Mouse (Mus musculus): Measurements from ENCODE around the gene Vpreb3. TPM values are rescaled to one million over a fixed set of nuclear protein-coding genes. Genes with fewer than 3 reads are reported as not detected.

Gene Vpreb3
- polyA plus RNA-seq, 1 experiment: 2.3 TPM

DNA sequence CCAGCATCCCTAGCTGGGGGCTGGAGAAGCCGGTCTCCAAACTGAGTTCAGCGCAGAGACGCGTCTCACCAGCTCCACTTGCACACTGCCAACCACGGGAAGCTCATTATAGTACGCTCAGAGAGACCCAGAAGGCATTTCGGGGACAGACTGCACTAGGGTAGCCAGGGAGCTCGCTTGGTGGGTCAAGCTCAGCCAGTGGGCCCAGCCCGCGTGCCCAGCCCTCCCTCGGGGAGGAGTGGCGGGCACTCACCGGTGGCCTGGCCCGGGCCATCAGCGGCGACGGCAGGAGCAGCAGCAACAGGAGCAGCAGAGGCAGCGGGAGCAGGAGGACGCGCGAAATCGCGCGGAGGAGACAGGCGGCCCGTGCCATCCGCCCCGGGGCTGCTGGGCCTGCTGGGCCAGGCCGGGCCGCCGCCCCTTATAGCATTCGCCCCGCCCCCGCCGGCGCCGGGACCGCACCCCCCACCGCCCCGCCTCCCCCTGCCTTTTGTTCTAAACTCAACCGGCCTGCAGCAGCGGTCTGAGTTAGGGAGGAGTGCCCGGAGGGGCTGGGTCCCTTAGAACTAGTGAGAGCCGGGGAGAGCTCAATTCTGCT lies 10.7 kb upstream of the Vpreb3 start:
- H3K4me3 ChIP-seq (ENCODE audit: control insufficient read depth, low read depth, low read length): peak overlapping the region; percentile 75
- H3K4me1 ChIP-seq (ENCODE audit: control insufficient read depth, insufficient read depth, low read length): peaks cover 29% of the 10 kb centered on the region
- TF ChIP-seq CTCF (IDR thresholded peaks at IDR 0.05; ENCODE audit: control insufficient read depth, insufficient read depth, insufficient replicate concordance, low read depth, low read length) (no peak), POLR2A (IDR thresholded peaks at IDR 0.05; ENCODE audit: control insufficient read depth, low read depth, low read length) (0 out of 2 replicates have a peak, but pooled peaks have one; percentile 42)
- H3K27me3 ChIP-seq (ENCODE audit: control insufficient read depth, insufficient read depth, low read length): no peaks in the 10 kb centered on the region
- H3K27ac ChIP-seq (ENCODE audit: control insufficient read depth, insufficient read depth, low read depth, low read length): no peak overlapping the region; the same call in 1 of the 2 replicates
- H3K36me3 ChIP-seq (ENCODE audit: control insufficient read depth, insufficient read depth, low read length): no peaks in the 10 kb centered on the region

DNA sequence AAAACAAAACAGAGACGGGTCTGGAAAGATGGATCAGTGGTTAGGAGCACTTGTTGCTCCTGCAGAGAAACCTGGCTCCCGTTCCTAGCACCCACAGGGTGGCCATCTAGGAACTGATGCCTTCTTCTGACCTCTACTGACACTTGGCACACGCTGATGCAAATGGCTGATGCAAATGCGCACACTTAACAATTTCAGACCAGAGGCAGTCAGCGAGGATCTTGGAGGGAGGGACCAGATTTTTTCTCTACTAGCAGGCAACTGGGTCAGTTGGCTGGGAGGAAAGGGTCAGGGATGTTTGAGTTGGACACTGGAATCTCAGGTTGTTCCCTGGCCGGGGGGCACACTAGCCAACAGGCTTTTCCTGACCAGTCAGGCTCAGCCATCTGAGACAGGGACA lies 10.0 kb upstream of the Vpreb3 start, which contains the start of gene Chchd10:
Gene Chchd10, plus strand, starts transcription at position 240 of the 400 bp plus-strand sequence.
- no peak for TF ChIP-seq CTCF (IDR thresholded peaks at IDR 0.05; ENCODE audit: control insufficient read depth, insufficient read depth, insufficient replicate concordance, low read depth, low read length)
- no peak for TF ChIP-seq POLR2A (IDR thresholded peaks at IDR 0.05; ENCODE audit: control insufficient read depth, low read depth, low read length)
- Histone ChIP-seq H3K27me3 (ENCODE audit: control insufficient read depth, insufficient read depth, low read length) (no peaks in the 10 kb centered on the region), H3K4me3 (ENCODE audit: control insufficient read depth, low read depth, low read length) (peak within 1 kb of the TSS; percentile 75), H3K4me1 (ENCODE audit: control insufficient read depth, insufficient read depth, low read length) (peaks cover 29% of the 10 kb centered on the region), H3K36me3 (ENCODE audit: control insufficient read depth, insufficient read depth, low read length) (no peaks in the 10 kb centered on the region), H3K27ac (ENCODE audit: control insufficient read depth, insufficient read depth, low read depth, low read length) (no peak within 1 kb of the TSS; the same call in 1 of the 2 replicates)

DNA sequence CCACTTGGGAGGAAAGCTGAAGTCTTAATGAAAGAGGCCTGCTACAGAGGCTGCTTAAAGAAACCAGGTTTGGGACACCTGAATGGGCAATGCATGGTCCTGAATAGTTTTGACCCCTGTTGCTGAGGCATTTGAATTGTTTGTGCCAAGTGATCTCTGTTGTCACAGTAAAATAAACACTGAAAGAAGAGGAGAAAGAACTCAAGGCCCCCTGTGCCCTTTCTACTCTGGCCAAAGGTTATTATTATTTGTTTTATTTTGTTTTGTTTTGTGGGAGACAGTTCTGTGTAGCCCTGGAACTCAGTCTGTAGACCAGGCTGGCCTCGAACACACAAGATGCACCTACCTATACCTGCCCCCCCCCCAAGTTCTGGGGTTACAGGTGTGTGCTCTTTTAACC lies 7.9 kb upstream of the Vpreb3 start:
- peaks cover 29% of the 10 kb centered on the region for H3K4me1 ChIP-seq (ENCODE audit: control insufficient read depth, insufficient read depth, low read length)
- no peaks in the 10 kb centered on the region for H3K27me3 ChIP-seq (ENCODE audit: control insufficient read depth, insufficient read depth, low read length)
- no peak overlapping the region for H3K27ac ChIP-seq (ENCODE audit: control insufficient read depth, insufficient read depth, low read depth, low read length)
- TF ChIP-seq CTCF (IDR thresholded peaks at IDR 0.05; ENCODE audit: control insufficient read depth, insufficient read depth, insufficient replicate concordance, low read depth, low read length) (no peak), POLR2A (IDR thresholded peaks at IDR 0.05; ENCODE audit: control insufficient read depth, low read depth, low read length) (no peak)
- no peak overlapping the region for H3K4me3 ChIP-seq (ENCODE audit: control insufficient read depth, low read depth, low read length)
- no peaks in the 10 kb centered on the region for H3K36me3 ChIP-seq (ENCODE audit: control insufficient read depth, insufficient read depth, low read length)

DNA sequence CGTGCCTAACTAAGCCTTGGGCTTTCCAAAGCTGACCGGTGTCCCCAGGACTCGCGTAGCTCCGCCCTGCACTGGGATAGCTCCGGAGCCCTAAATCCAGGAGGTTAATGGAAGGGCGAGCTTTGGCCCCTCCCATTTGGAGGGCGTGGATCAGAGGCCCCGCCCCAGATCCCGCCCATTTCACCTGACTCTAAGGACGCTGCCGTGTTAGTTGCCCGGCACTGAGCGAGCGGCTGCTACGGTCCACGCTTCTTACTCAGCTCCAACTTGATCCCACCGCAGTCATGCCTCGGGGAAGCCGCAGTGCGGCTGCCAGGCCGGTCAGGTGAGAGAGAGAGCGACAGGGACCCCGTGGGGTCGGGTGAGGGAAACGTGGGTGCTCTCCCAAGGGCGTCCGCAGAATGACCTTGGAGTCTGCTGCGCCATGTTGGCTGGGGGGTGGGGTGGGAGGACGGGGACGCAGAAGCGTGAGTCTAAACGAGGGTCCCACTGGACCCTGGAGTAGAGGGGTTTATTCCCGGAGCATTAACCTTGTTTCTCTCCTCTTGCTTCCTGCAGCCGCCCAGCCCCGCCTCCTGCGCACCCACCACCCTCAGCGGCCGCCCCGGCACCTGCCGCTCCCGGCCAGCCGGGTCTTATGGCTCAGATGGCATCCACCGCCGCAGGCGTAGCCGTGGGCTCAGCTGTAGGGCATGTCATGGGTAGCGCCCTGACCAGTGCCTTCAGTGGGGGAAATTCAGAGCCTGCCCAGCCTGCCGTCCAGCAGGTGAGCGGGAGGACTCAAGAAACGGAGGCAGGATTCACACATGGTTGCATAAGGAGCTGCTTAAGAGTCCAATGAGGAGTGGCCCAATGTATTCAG lies 6.9 kb upstream of the Vpreb3 start, which contains the start of gene Mmp11:
Gene Mmp11, minus strand, starts transcription at position 817 of the 862 bp plus-strand sequence.
- no peaks in the 10 kb centered on the region for H3K27me3 ChIP-seq (ENCODE audit: control insufficient read depth, insufficient read depth, low read length)
- no peaks in the 10 kb centered on the region for H3K36me3 ChIP-seq (ENCODE audit: control insufficient read depth, insufficient read depth, low read length)
- peak; percentile 67 for TF ChIP-seq POLR2A (IDR thresholded peaks at IDR 0.05; ENCODE audit: control insufficient read depth, low read depth, low read length)
- TF ChIP-seq CTCF (IDR thresholded peaks at IDR 0.05; ENCODE audit: control insufficient read depth, insufficient read depth, insufficient replicate concordance, low read depth, low read length): no peak
- H3K27ac ChIP-seq (ENCODE audit: control insufficient read depth, insufficient read depth, low read depth, low read length): peak within 1 kb of the TSS; percentile 68
- H3K4me1 ChIP-seq (ENCODE audit: control insufficient read depth, insufficient read depth, low read length): peaks cover 21% of the 10 kb centered on the region
- peak within 1 kb of the TSS; percentile 92 for H3K4me3 ChIP-seq (ENCODE audit: control insufficient read depth, low read depth, low read length)

DNA sequence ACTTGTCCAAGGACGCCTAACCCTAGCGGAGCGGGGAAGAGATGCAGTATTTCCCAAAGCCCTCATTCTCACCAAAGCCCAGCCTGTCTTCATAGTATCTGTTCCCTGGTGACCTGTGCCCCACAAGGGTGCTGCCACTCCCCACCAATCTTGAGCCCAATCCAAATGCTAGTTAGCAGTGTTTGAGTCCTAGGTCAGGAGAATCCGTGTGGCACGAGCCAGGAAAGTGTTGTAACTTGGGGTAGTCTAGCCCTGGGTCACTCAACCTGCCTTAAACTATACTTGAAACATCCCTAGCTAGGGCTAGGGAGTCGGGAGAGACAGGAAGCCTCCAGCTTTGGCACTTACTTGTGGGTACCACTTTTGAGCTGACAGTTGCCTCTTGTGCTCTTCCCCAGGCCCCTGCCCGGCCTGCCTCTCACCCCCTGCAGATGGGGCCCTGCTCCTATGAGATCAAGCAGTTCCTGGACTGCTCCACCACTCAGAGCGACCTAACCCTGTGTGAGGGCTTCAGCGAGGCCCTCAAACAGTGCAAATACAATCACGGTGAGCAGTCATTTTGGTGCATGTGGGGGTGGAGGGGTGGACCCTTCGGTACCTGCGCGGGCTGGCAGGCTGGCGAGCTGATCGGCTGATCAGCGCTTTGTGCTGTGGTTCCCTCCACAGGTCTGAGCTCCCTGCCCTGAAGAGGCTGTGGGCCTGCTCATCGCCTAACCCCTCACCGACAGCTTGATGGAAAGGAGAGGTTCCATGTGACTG lies 5.8 kb upstream of the Vpreb3 start:
- H3K27me3 ChIP-seq (ENCODE audit: control insufficient read depth, insufficient read depth, low read length): no peaks in the 10 kb centered on the region
- H3K36me3 ChIP-seq (ENCODE audit: control insufficient read depth, insufficient read depth, low read length): no peaks in the 10 kb centered on the region
- TF ChIP-seq CTCF (IDR thresholded peaks at IDR 0.05; ENCODE audit: control insufficient read depth, insufficient read depth, insufficient replicate concordance, low read depth, low read length): 0 out of 2 replicates have a peak, but pooled peaks have one; percentile 5
- 0 out of 2 replicates have a peak, but pooled peaks have one; percentile 29 for TF ChIP-seq POLR2A (IDR thresholded peaks at IDR 0.05; ENCODE audit: control insufficient read depth, low read depth, low read length)
- H3K4me3 ChIP-seq (ENCODE audit: control insufficient read depth, low read depth, low read length): peak overlapping the region; percentile 10; the same call in 1 of the 2 replicates
- H3K27ac ChIP-seq (ENCODE audit: control insufficient read depth, insufficient read depth, low read depth, low read length): peak overlapping the region; percentile 68
- H3K4me1 ChIP-seq (ENCODE audit: control insufficient read depth, insufficient read depth, low read length): peaks cover 14% of the 10 kb centered on the region

DNA sequence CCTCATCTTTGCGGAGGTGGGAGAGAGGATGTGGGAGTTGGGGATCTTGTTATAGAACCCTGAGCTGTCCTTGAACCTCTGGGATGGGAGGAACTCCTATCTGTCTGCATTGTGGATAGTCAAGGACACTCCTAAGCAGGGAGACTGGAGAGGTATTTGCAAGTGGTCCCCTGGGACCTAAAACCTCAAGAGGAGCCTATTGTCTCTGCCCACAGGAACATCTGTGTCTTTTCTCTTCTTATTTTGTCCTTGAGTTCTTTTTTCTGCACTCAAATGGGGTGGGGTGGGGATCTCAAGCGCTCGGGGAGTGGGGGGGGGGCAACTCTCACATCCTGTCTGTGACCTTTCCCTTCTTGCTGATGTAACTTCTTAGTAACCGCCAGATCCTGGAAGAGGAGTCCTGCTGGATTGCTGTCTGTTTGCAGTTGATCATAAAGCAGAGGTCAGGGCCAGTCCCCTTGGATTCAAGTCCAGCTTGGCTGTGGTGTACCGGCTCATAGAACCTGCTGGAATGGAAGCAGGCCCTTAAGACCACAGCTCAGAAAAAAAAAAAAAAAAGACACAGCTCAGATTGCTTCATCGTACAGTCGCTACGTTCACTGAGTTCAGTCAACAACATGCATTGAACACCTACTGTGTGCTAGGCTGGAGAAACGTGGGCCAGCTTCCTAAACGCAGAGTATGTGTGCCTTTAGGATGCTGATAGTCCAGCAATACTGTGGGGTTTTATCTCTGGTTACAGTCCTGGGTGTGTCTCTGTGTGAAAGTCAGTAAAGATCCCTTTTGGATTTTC lies 4.8 kb upstream of the Vpreb3 start:
- peak overlapping the region; percentile 86 for H3K27ac ChIP-seq (ENCODE audit: control insufficient read depth, insufficient read depth, low read depth, low read length)
- TF ChIP-seq CTCF (IDR thresholded peaks at IDR 0.05; ENCODE audit: control insufficient read depth, insufficient read depth, insufficient replicate concordance, low read depth, low read length) (no peak), POLR2A (IDR thresholded peaks at IDR 0.05; ENCODE audit: control insufficient read depth, low read depth, low read length) (no peak)
- H3K4me3 ChIP-seq (ENCODE audit: control insufficient read depth, low read depth, low read length): no peak overlapping the region
- H3K4me1 ChIP-seq (ENCODE audit: control insufficient read depth, insufficient read depth, low read length): peaks cover 6% of the 10 kb centered on the region
- H3K27me3 ChIP-seq (ENCODE audit: control insufficient read depth, insufficient read depth, low read length): no peaks in the 10 kb centered on the region
- H3K36me3 ChIP-seq (ENCODE audit: control insufficient read depth, insufficient read depth, low read length): no peaks in the 10 kb centered on the region

Data from testis, adult 2 months (tissue).